Mouse (Mus musculus) cortical plate, adult 2 months (tissue): ENCODE measurements around the gene Cspg4. TPM values are rescaled to one million over a fixed set of nuclear protein-coding genes. Genes with fewer than 3 reads are reported as not detected.

Experiments
- H3K27ac ChIP-seq: fragments of 200-500 bp; 2 replicates; pipeline ENCODE4 v1.5.1; 2012; ENCODE audit warnings: low read length, control low read depth, inconsistent platforms; ENCODE audit not compliant: insufficient read depth
- H3K4me1 ChIP-seq: fragments of 200-500 bp; 2 replicates; pipeline ENCODE4 v1.6.1; 2011; ENCODE audit warnings: low read length; ENCODE audit not compliant: control insufficient read depth, insufficient read depth
- H3K4me3 ChIP-seq: fragments of 200-500 bp; 2 replicates; pipeline ENCODE4 v1.5.1; 2011; ENCODE audit warnings: mild to moderate bottlenecking, low read length, control low read depth; ENCODE audit not compliant: insufficient read depth
- CTCF ChIP-seq: fragments of 200-500 bp; IDR thresholded peaks from 2 replicates; pipeline ENCODE4 v1.5.1; 2011; ENCODE audit warnings: mild to moderate bottlenecking, control low read depth, low read length; ENCODE audit not compliant: insufficient read depth; ENCODE audit errors: extremely low read depth
- POLR2A ChIP-seq: fragments of 200-500 bp; IDR thresholded peaks from 2 replicates; pipeline ENCODE4 v1.6.1; 2011; ENCODE audit warnings: mild to moderate bottlenecking, low read length, control low read depth; ENCODE audit not compliant: insufficient read depth; ENCODE audit errors: extremely low read depth
- polyA plus RNA-seq: library from polyadenylated mRNA; depleted of rRNA; stranded (reverse); fragments of >200 nt; gene quantifications from 2 replicates; pipeline ENCODE4 v1.2.3, GENCODE M21; 2012

The Cspg4 gene
- polyA plus RNA-seq, 1 experiment, result 12.5 TPM

- no peak overlapping the region for H3K4me3 ChIP-seq
- H3K4me1 ChIP-seq, result no peaks in the 10 kb centered on the region
- no peak overlapping the region for H3K27ac ChIP-seq
- no peak for TF ChIP-seq CTCF
- TF ChIP-seq POLR2A, result no peak
Measured at GRCm38 (mm10) chr9:56862863-56863262, 2.0 kb upstream of the Cspg4 start.

- Histone ChIP-seq H3K4me1 (peaks cover 1% of the 10 kb centered on the region; the same call in 1 of the 2 replicates), H3K4me3 (peak within 1 kb of the TSS; percentile 21), H3K27ac (no peak within 1 kb of the TSS)
- TF ChIP-seq CTCF, result no peak
- no peak for TF ChIP-seq POLR2A
Measured at GRCm38 (mm10) chr9:56864216-56864729, 560 bp upstream of the Cspg4 start, which contains the start of gene Odf3l1. Gene Odf3l1, minus strand, starts transcription at chr9:56864679.

- peaks cover 3% of the 10 kb centered on the region; the same call in 1 of the 2 replicates for H3K4me1 ChIP-seq
- H3K4me3 ChIP-seq, result peak overlapping the region; percentile 21
- no peak for TF ChIP-seq POLR2A
- TF ChIP-seq CTCF, result no peak
- no peak overlapping the region for H3K27ac ChIP-seq
Measured at GRCm38 (mm10) chr9:56865673-56866400, 1.0 kb downstream of the Cspg4 start.

- TF ChIP-seq CTCF, result no peak
- TF ChIP-seq POLR2A, result no peak
- no peak overlapping the region for H3K27ac ChIP-seq
- H3K4me1 ChIP-seq, result peaks cover 4% of the 10 kb centered on the region; the same call in 1 of the 2 replicates
- peak overlapping the region; percentile 17; the same call in 1 of the 2 replicates for H3K4me3 ChIP-seq
Measured at GRCm38 (mm10) chr9:56866430-56866829, 1.6 kb downstream of the Cspg4 start.

- no peak overlapping the region for H3K27ac ChIP-seq
- no peak overlapping the region for H3K4me3 ChIP-seq
- TF ChIP-seq POLR2A, result peak; percentile 29; the same call in 1 of the 2 replicates
- TF ChIP-seq CTCF, result no peak
Measured at GRCm38 (mm10) chr9:56868292-56868691, 3.5 kb downstream of the Cspg4 start.

GRCm38 (mm10) chr9:56869552-56869951 is 4.7 kb downstream of the Cspg4 start:
- TF ChIP-seq POLR2A (no peak), CTCF (no peak)
- no peak overlapping the region for H3K4me3 ChIP-seq
- H3K27ac ChIP-seq, result no peak overlapping the region
- H3K4me1 ChIP-seq, result peaks cover 8% of the 10 kb centered on the region; the same call in 1 of the 2 replicates

More at GRCm38 (mm10) chr9:56868292-56868691, 3.5 kb downstream of the Cspg4 start:
- peaks cover 7% of the 10 kb centered on the region; the same call in 1 of the 2 replicates for H3K4me1 ChIP-seq

GRCm38 (mm10) chr9:56870778-56871177 is 5.9 kb downstream of the Cspg4 start:
- H3K4me3 ChIP-seq, result no peak overlapping the region
- H3K27ac ChIP-seq, result no peak overlapping the region
- TF ChIP-seq POLR2A, result no peak
- TF ChIP-seq CTCF, result no peak
- peaks cover 8% of the 10 kb centered on the region; the same call in 1 of the 2 replicates for H3K4me1 ChIP-seq

GRCm38 (mm10) chr9:56871191-56871590 is 6.4 kb downstream of the Cspg4 start:
- no peak for TF ChIP-seq CTCF
- TF ChIP-seq POLR2A, result no peak
- Histone ChIP-seq H3K27ac (peak overlapping the region; percentile 65; the same call in 1 of the 2 replicates), H3K4me1 (peaks cover 8% of the 10 kb centered on the region; the same call in 1 of the 2 replicates), H3K4me3 (no peak overlapping the region)

GRCm38 (mm10) chr9:56872105-56872903 is 7.5 kb downstream of the Cspg4 start:
- Histone ChIP-seq H3K4me3 (no peak overlapping the region), H3K27ac (no peak overlapping the region), H3K4me1 (peaks cover 8% of the 10 kb centered on the region; the same call in 1 of the 2 replicates)
- no peak for TF ChIP-seq CTCF
- no peak for TF ChIP-seq POLR2A
